In the genomic region with DNA sequence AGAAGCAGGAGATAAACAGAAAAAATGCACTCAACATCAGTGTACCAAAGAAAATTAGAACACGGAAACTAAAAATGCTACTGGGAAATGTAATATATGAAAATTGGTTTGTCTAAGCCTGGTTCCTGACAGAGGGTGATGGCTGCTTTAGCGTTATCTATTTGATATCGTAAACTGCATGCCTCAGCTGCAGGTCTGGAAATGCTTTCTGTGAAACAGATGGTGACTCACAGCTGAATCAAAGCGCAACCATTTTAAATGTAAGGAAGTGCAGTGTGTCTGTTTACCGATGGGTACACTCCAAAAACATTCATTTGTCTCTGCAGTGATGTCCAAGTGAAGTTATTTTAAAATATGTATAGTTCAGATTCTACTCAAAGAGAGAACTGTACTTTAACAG, we compare ENCODE assay signal across 17 mouse cellular contexts.
"Had no signal": no experiment of that assay in that cellular context is flagged by ENCODE, and none has a peak within 500 bp of the region (broad histone marks: within the 10 kb centered on the region; RNA-seq: fewer than 3 reads in every experiment).

No protein-coding gene starts in this region.

- DNase-seq: kidney, adult 9 months; kidney, postnatal 36 days; lung, adult 2 months; lung, postnatal 36 days; midbrain, embryonic 14.5 days; retina, postnatal 1 day; right cerebral cortex, postnatal 25 days; spleen, adult 18-20 months; thymus, adult 2 months; thymus, postnatal 25 days had no signal

- H3K9me3 ChIP-seq: limb, embryonic 10.5 days; liver, embryonic 15.5 days; neural tube, embryonic 12.5 days had no signal

- H3K9ac ChIP-seq: liver, embryonic 15.5 days; neural tube, embryonic 12.5 days had no signal

- ATAC-seq: intestine, postnatal 0 days; lung, postnatal 0 days had no signal

- H3K4me3 ChIP-seq: limb, embryonic 10.5 days; liver, embryonic 15.5 days; neural tube, embryonic 12.5 days had no signal

- H3K27ac ChIP-seq: kidney, postnatal 0 days; limb, embryonic 10.5 days; liver, embryonic 15.5 days; neural tube, embryonic 12.5 days had no signal

- H3K4me1 ChIP-seq: limb, embryonic 10.5 days; liver, embryonic 15.5 days; neural tube, embryonic 12.5 days had no signal

- H3K4me2 ChIP-seq: liver, embryonic 11.5 days; liver, embryonic 15.5 days; neural tube, embryonic 12.5 days had no signal

- H3K36me3 ChIP-seq: limb, embryonic 10.5 days; liver, embryonic 15.5 days; neural tube, embryonic 12.5 days had no signal

- H3K27me3 ChIP-seq: liver, embryonic 15.5 days; neural tube, embryonic 12.5 days had no signal
